Mouse (Mus musculus) layer of hippocampus, adult 11-12 months (tissue): ENCODE data around the gene Mcf2l.

Experiments used
- DNase-seq: peaks from one replicate; pipeline ENCODE4 v3.0.0; 2022; ENCODE audit warnings: low spot score

Mcf2l gene

GRCm38 (mm10) chr8:12873357-12874046 is at the start of gene Mcf2l:
Gene Mcf2l (plus strand): TSS chr8:12873806.
- DNase-seq = no peak

- DNase-seq = no peak
These were observed 49.0 kb upstream of the Mcf2l start for GRCm38 (mm10) chr8:12824562-12824961.

- no peak for DNase-seq
These were observed 48.4 kb upstream of the Mcf2l start for GRCm38 (mm10) chr8:12825236-12825635.

GRCm38 (mm10) chr8:12825686-12826237 is 47.8 kb upstream of the Mcf2l start:
- no peak for DNase-seq

GRCm38 (mm10) chr8:12827124-12827523 is 46.5 kb upstream of the Mcf2l start:
- DNase-seq = no peak

- no peak for DNase-seq
These were observed 45.3 kb upstream of the Mcf2l start for GRCm38 (mm10) chr8:12828298-12828697.

GRCm38 (mm10) chr8:12829381-12829780 is 44.2 kb upstream of the Mcf2l start:
- no peak for DNase-seq

- no peak for DNase-seq
These were observed 41.7 kb upstream of the Mcf2l start for GRCm38 (mm10) chr8:12831659-12832589.

- no peak for DNase-seq
These were observed 40.0 kb upstream of the Mcf2l start for GRCm38 (mm10) chr8:12833616-12834015.

GRCm38 (mm10) chr8:12840834-12841233 is 32.8 kb upstream of the Mcf2l start:
- no peak for DNase-seq

- no peak for DNase-seq
These were observed 31.1 kb upstream of the Mcf2l start for GRCm38 (mm10) chr8:12842342-12842995.

GRCm38 (mm10) chr8:12844347-12844950 is 29.2 kb upstream of the Mcf2l start:
- no peak for DNase-seq

GRCm38 (mm10) chr8:12846447-12846846 is 27.2 kb upstream of the Mcf2l start:
- DNase-seq = no peak

- DNase-seq = no peak
These were observed 22.4 kb upstream of the Mcf2l start for GRCm38 (mm10) chr8:12851241-12851640.

- no peak for DNase-seq
These were observed 17.6 kb upstream of the Mcf2l start for GRCm38 (mm10) chr8:12856038-12856437.

GRCm38 (mm10) chr8:12863061-12863460 is 10.5 kb upstream of the Mcf2l start:
- DNase-seq = no peak

- no peak for DNase-seq
These were observed 10.0 kb upstream of the Mcf2l start for GRCm38 (mm10) chr8:12863608-12864007.

GRCm38 (mm10) chr8:12865790-12866189 is 7.8 kb upstream of the Mcf2l start:
- no peak for DNase-seq

GRCm38 (mm10) chr8:12869661-12870060 is 3.9 kb upstream of the Mcf2l start:
- DNase-seq = no peak

GRCm38 (mm10) chr8:12870656-12871055 is 3.0 kb upstream of the Mcf2l start:
- DNase-seq = no peak

GRCm38 (mm10) chr8:12871461-12871860 is 2.1 kb upstream of the Mcf2l start:
- DNase-seq = no peak

- no peak for DNase-seq
These were observed 636 bp upstream of the Mcf2l start for GRCm38 (mm10) chr8:12872983-12873356.
